ENCODE assay signal across 9 mouse cellular contexts in the genomic region with DNA sequence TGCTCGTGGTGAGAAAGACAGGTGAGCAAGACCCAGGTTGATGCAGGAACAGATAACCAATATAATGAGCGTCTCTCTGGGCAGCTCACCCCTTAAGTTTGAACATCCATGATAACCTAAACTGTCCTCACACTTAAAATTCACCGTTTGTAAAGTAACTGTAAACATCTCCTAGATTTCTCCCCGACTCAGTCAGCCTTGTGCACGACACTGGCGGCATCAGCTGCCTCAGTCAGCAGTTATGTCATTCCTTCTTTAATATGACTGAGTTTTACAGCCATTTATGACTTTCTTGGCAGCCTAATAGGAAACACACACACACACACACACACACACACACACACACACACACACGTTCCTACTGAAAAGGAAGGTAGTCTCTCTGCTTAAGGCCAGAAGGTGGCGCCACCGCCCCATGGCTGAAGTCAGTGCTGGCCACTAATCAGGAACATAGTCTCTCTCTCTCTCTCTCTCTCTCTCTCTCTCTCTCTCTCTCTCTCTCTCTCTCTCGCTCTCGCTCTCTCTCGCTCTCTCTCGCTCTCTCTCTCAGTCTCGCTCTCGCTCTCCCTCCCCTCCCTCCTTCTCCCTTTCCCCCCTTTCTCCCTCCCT.
DNase-seq lines count a peak whose midpoint lies in the region; ATAC-seq and TF ChIP-seq lines count a peak whose summit lies in the region.
"Had no signal": no experiment of that assay in that cellular context is flagged by ENCODE, and none has a peak within 500 bp of the region (broad histone marks: within the 10 kb centered on the region; RNA-seq: fewer than 3 reads in every experiment).

No protein-coding gene starts in this region.

- WGBS in heart, embryonic 12.5 days: 34% methylated on average over 9 of the region's 15 CpGs
- 27% methylated on average over 11 of the region's 15 CpGs for WGBS in liver, postnatal 0 days (ENCODE audit: insufficient replicate concordance)

- no peak overlapping the region for H3K4me3 ChIP-seq in heart, embryonic 12.5 days
- H3K4me3 ChIP-seq in liver, postnatal 0 days (ENCODE audit: low read depth, low read length): no peak overlapping the region
- H3K4me3 ChIP-seq: heart, embryonic 13.5 days had no signal

- H3K4me1 ChIP-seq in heart, embryonic 12.5 days (replicated peaks): peaks cover 8% of the 10 kb centered on the region
- no peaks in the 10 kb centered on the region for H3K4me1 ChIP-seq in liver, postnatal 0 days (ENCODE audit: insufficient read depth)

- H3K27ac ChIP-seq in heart, embryonic 12.5 days (ENCODE audit: poor library complexity, severe bottlenecking): no peak overlapping the region
- H3K27ac ChIP-seq in liver, postnatal 0 days (ENCODE audit: low read depth): no peak overlapping the region
- H3K27ac ChIP-seq: heart, embryonic 13.5 days had no signal

- peak; percentile 79 for DNase-seq in CD4-positive helper T cell, adult 2 months (ENCODE audit: low read depth, low spot score)
- peak; percentile 62 for DNase-seq in adrenal gland, adult 2 months
- peak; percentile 57 for DNase-seq in embryo, embryonic 9.5 days (ENCODE audit: extremely low spot score)
- DNase-seq in kidney, postnatal 36 days: peak; percentile 72 to 84
- DNase-seq in liver, postnatal 0 days: peak; percentile 72
- peak; percentile 28 for DNase-seq in thymus, postnatal 25 days

- H3K9me3 ChIP-seq in heart, embryonic 12.5 days (replicated peaks): no peaks in the 10 kb centered on the region
- no peaks in the 10 kb centered on the region for H3K9me3 ChIP-seq in liver, postnatal 0 days (ENCODE audit: low read length)
- H3K9me3 ChIP-seq: heart, embryonic 13.5 days had no signal

- peak; percentile 90 for TF ChIP-seq CTCF in liver, postnatal 0 days (IDR thresholded peaks at IDR 0.05; ENCODE audit: low read depth)

- no peak overlapping the region for H3K9ac ChIP-seq in heart, embryonic 12.5 days
- no peak overlapping the region for H3K9ac ChIP-seq in liver, postnatal 0 days (replicated peaks)
- H3K9ac ChIP-seq: heart, embryonic 13.5 days had no signal

- peaks cover 17% of the 10 kb centered on the region; the same call in 1 of the 2 replicates for H3K27me3 ChIP-seq in heart, embryonic 12.5 days (replicated peaks)
- H3K27me3 ChIP-seq in liver, postnatal 0 days (ENCODE audit: insufficient read depth, low read length): no peaks in the 10 kb centered on the region

- H3K4me2 ChIP-seq in heart, embryonic 12.5 days: peak overlapping the region; percentile 11; the same call in 1 of the 2 replicates
- no peak overlapping the region for H3K4me2 ChIP-seq in liver, postnatal 0 days (ENCODE audit: low read depth, low read length)
- H3K4me2 ChIP-seq: heart, embryonic 13.5 days had no signal

- ATAC-seq in heart, embryonic 12.5 days (ENCODE audit: insufficient number of reproducible peaks, low FRiP score): no peak
- peak; percentile 55 for ATAC-seq in liver, postnatal 0 days
- peak; percentile 57; the same call in 1 of the 2 replicates for ATAC-seq in neutrophil, adult 5-6 weeks (ENCODE audit: extremely low read depth, insufficient number of reproducible peaks, low FRiP score, poor library complexity, severe bottlenecking)

- TF ChIP-seq EP300 in liver, postnatal 0 days (IDR thresholded peaks at IDR 0.05; ENCODE audit: low read depth): no peak

- no peaks in the 10 kb centered on the region for H3K36me3 ChIP-seq in heart, embryonic 12.5 days
- no peaks in the 10 kb centered on the region for H3K36me3 ChIP-seq in liver, postnatal 0 days (replicated peaks; ENCODE audit: insufficient read depth, low read length)
- H3K36me3 ChIP-seq: heart, embryonic 13.5 days had no signal

Comparison
In these comparisons a context has a peak if more than half of its experiments do, and no peak if none do; other contexts are left out.
1. DNase-seq: peak in every context shown above with its lines; median percentile 79 in CD4-positive helper T cell, adult 2 months; 78 in kidney, postnatal 36 days; 72 in liver, postnatal 0 days; 62 in adrenal gland, adult 2 months; 57 in embryo, embryonic 9.5 days; 28 in thymus, postnatal 25 days.